Mouse (Mus musculus) v-Abl transformed pro-B cells (cell line): ENCODE measurements around the gene Gm3336.

Experiments used
- in situ Hi-C, 2 experiments: fragments of 400-800 bp; cut with MboI; formaldehyde crosslinking; loops; one replicate each; pipeline ENCODE4 v1.15.1; 2025; ENCODE audit not compliant: unreplicated experiment in 2 of 2

Gene Gm3336

DNA sequence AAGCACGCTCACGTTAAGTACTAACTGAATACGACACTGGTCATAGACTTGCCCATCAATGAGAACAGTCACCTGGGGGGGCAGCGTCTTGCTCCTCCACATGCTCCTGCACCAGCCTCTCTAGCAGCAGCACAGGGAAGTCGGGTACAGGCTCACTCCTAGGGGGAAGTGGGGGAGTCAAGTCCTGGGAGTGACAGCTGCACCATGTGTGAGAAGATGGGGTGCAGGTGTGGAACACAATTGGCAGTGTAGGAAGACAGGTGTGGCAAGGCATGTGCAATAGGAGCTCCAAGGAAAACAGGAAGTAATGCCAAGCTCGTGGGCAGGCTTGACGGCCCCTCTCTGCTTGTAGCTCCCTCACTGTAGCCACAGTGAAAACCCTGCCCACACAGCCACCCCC lies 52.9 kb downstream of the Gm3336 start:
- in situ Hi-C loops = no loop called here

DNA sequence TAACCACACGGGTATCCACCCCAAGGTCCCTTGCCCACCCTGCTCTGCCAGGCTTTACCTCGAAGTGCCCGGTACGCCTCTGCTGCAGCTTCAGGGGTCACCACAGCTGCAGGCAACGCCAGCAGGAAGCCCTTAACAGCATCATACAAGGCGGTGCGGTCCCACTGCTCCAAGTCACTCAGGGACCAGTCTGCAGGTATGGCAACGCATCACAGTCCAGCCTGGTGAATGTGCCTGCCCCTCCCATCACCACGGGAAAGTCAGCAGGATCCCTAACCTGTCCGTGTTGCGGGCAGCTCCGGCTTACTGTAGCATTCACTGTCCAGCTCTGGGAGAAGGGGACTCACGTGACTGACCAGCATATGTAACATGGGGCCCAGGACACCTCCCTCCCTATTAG lies 53.7 kb downstream of the Gm3336 start:
- in situ Hi-C loops = no loop called here
